Mouse (Mus musculus) ES-Bruce4 (cell line): ENCODE measurements around the gene Gnptg. TPM values are rescaled to one million over a fixed set of nuclear protein-coding genes. Genes with fewer than 3 reads are reported as not detected.

Experiments
- H3K27ac ChIP-seq: 2 replicates; pipeline ENCODE4 v1.5.1; 2012; ENCODE audit warnings: low read length, inconsistent platforms; ENCODE audit not compliant: insufficient read depth
- H3K27me3 ChIP-seq: 2 replicates; pipeline ENCODE4 v1.6.1; 2012; ENCODE audit warnings: mild to moderate bottlenecking, low read length, inconsistent platforms; ENCODE audit not compliant: control insufficient read depth, poor library complexity, insufficient read depth, severe bottlenecking
- H3K36me3 ChIP-seq: 2 replicates; pipeline ENCODE4 v1.6.1; 2012; ENCODE audit warnings: inconsistent platforms, mild to moderate bottlenecking, low read length, moderate library complexity; ENCODE audit not compliant: control insufficient read depth, poor library complexity, insufficient read depth, severe bottlenecking
- H3K4me1 ChIP-seq: one replicate; pipeline ENCODE4 v1.8.1; 2011; ENCODE audit warnings: low read length; ENCODE audit not compliant: control insufficient read depth, insufficient read depth
- H3K4me3 ChIP-seq: 2 replicates; pipeline ENCODE4 v1.5.1; 2011; ENCODE audit warnings: low read depth, mild to moderate bottlenecking, low read length
- H3K9ac ChIP-seq: 2 replicates; pipeline ENCODE4 v1.6.1; 2012; ENCODE audit warnings: low read depth, mild to moderate bottlenecking, inconsistent platforms; ENCODE audit not compliant: poor library complexity, severe bottlenecking
- H3K9me3 ChIP-seq: replicated peaks from 2 replicates; pipeline ENCODE4 v1.6.1; 2012; ENCODE audit warnings: mild to moderate bottlenecking, low read length, inconsistent platforms; ENCODE audit not compliant: control insufficient read depth, poor library complexity, insufficient read depth, severe bottlenecking
- CTCF ChIP-seq: IDR thresholded peaks from one replicate; pipeline ENCODE4 v1.8.1; 2011; ENCODE audit warnings: low read depth, low read length
- EP300 ChIP-seq: IDR thresholded peaks from 2 replicates; pipeline ENCODE4 v1.6.1; 2011; ENCODE audit warnings: low read depth, low read length; ENCODE audit not compliant: insufficient read depth
- POLR2A ChIP-seq: IDR thresholded peaks from one replicate; pipeline ENCODE4 v1.8.1; 2011; ENCODE audit warnings: low read length; ENCODE audit not compliant: insufficient read depth
- polyA plus RNA-seq: library from polyadenylated mRNA; stranded (reverse); fragments of >200 nt; gene quantifications from 2 replicates; pipeline ENCODE4 v1.2.4, GENCODE M21; 2011; ENCODE audit warnings: low read depth; ENCODE audit not compliant: missing spikeins, insufficient read depth, insufficient read length

Gene Gnptg
- polyA plus RNA-seq, 1 experiment: 15.2 TPM

- Histone ChIP-seq H3K9me3 (no peaks in the 10 kb centered on the region), H3K36me3 (peaks cover 16% of the 10 kb centered on the region)
- no peak for TF ChIP-seq EP300
- no peak for TF ChIP-seq CTCF
- no peak for TF ChIP-seq POLR2A
Observed at GRCm38 (mm10) chr17:25210680-25211466, 29.1 kb downstream of the Gnptg start.

DNA sequence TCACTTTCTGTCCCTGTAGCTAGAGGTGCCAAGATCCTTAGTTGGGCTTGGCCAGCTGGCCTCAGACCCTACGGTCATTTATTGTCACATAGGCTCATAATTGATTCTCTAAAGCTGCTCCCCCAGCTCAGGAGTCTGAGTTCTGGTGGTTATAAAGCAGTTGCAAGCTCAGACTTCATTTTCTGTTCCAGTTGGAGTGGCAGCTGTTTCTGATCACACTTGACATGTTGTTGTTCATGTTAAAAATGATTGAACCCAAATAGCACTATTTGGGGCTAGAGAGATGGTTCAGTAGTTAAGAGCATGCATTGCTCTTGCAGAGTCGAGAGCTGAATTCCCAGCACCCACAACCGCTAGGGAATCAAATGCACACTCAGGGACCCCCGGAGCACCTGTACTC lies 29.9 kb downstream of the Gnptg start:
- Histone ChIP-seq H3K9me3 (no peaks in the 10 kb centered on the region), H3K27ac (no peak overlapping the region), H3K36me3 (peaks cover 20% of the 10 kb centered on the region), H3K9ac (no peak overlapping the region), H3K27me3 (no peaks in the 10 kb centered on the region), H3K4me3 (no peak overlapping the region), H3K4me1 (no peaks in the 10 kb centered on the region)
- TF ChIP-seq CTCF (no peak), EP300 (no peak), POLR2A (no peak)

More at GRCm38 (mm10) chr17:25210680-25211466, 29.1 kb downstream of the Gnptg start:
- Histone ChIP-seq H3K27me3 (no peaks in the 10 kb centered on the region), H3K9ac (no peak overlapping the region), H3K4me1 (no peaks in the 10 kb centered on the region), H3K27ac (no peak overlapping the region), H3K4me3 (no peak overlapping the region)

DNA sequence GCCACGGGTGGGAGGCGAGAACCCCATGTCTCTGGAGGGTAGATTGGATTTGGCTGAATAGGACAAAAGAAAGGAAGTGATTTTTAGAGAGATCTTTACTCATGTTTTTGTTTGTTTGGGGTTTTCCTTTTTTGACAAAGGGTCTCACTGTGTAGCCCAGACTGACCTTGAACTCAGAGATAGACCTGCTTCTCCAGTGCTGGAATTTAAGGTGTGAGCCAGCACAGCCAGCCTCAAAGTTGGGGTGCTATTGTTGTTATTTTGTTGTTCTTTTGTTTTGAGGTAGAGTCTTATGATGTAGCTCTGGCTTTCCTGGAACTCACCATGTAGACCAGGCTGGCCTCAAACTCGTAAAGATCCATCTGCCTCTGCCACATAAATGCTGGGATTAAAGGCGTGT lies 37.5 kb downstream of the Gnptg start:
- 0 out of 2 replicates have a peak, but pooled peaks cover 4% of the 10 kb centered on the region for H3K36me3 ChIP-seq
- no peaks in the 10 kb centered on the region for H3K4me1 ChIP-seq
- H3K27me3 ChIP-seq: no peaks in the 10 kb centered on the region
- no peak overlapping the region for H3K27ac ChIP-seq
- TF ChIP-seq POLR2A: no peak
- TF ChIP-seq CTCF: no peak
- H3K4me3 ChIP-seq: no peak overlapping the region
- no peak overlapping the region for H3K9ac ChIP-seq
- H3K9me3 ChIP-seq: no peaks in the 10 kb centered on the region

GRCm38 (mm10) chr17:25189091-25189490 lies 50.8 kb downstream of the Gnptg start:
- 0 out of 2 replicates have a peak, but pooled peaks cover 3% of the 10 kb centered on the region for H3K36me3 ChIP-seq
- H3K4me3 ChIP-seq: peak overlapping the region; percentile 84
- TF ChIP-seq CTCF (no peak), EP300 (no peak), POLR2A (no peak)
- H3K27me3 ChIP-seq: no peaks in the 10 kb centered on the region
- no peaks in the 10 kb centered on the region for H3K4me1 ChIP-seq
- H3K27ac ChIP-seq: no peak overlapping the region
- H3K9me3 ChIP-seq: no peaks in the 10 kb centered on the region
- H3K9ac ChIP-seq: peak overlapping the region; percentile 89

DNA sequence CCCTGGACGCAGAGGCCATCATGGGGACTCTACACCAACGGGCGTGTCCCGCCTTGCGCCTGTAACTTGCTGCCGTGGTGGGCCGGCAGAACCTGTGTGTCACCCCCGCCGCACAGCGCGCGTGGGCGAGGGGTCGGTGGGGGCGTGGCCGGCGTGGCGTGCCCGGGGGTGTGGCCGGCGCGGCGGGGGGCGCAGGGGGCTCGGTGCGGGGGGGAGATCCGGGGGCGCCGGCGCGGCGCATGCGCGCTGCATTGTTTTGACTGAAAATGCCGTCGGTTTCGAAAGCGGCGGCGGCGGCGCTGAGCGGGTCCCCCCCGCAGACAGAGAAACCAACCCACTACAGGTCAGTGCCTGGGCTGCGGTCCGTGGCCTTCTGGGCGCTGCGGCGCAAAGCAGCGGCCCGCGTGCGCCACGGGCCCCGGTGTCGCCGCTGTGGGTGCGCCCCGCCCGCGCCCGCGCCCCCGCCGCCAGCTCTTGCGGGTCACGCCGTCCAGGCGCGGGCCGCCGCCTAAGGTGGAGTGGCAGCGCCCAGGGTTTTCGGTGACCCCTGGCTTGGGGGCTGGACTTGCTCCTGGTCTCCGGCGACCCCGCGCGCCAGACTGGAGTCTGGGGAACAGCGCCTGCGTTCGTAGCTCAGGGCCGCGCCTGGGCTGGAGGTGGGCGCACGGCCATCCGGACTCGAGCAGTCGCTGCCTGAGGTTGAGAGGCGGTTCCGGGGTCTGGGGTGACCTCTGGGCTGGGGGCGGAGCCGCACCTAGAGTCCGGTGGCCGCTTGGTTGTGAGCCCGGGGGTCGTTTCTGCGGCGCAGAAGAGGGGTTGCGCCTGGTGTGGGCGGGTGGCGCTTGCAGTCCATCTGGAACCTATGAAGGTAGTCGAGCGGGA lies 51.5 kb downstream of the Gnptg start, which contains the start of gene Unkl:
Gene Unkl, plus strand, starts transcription at position 248 of the 882 bp plus-strand sequence.
- Histone ChIP-seq H3K4me3 (peak within 1 kb of the TSS; percentile 84), H3K27me3 (no peaks in the 10 kb centered on the region), H3K9me3 (no peaks in the 10 kb centered on the region), H3K36me3 (0 out of 2 replicates have a peak, but pooled peaks cover 3% of the 10 kb centered on the region), H3K4me1 (no peaks in the 10 kb centered on the region), H3K9ac (peak within 1 kb of the TSS; percentile 89), H3K27ac (no peak within 1 kb of the TSS; the same call in 1 of the 2 replicates)
- TF ChIP-seq POLR2A (no peak), EP300 (no peak), CTCF (no peak)
